Mouse (Mus musculus) forebrain, embryonic 14.5 days (tissue): ENCODE measurements around the gene Trhde. TPM values are rescaled to one million over a fixed set of nuclear protein-coding genes. Genes with fewer than 3 reads are reported as not detected.

Source experiments
- ATAC-seq: fragments of 200-750 bp; cut with Nextera tagmentation; 2 replicates; pipeline ENCODE4 v1.8.0; 2017; ENCODE audit warnings: mild to moderate bottlenecking, moderate library complexity
- DNase-seq: peaks from one replicate; pipeline ENCODE4 v3.0.0-alpha.2; 2015; ENCODE audit warnings: low spot score
- H3K27ac ChIP-seq: fragments of 300-500 bp; sonication (generic); 2 replicates; pipeline ENCODE4 v1.5.1; 2014; ENCODE audit warnings: low read depth, mild to moderate bottlenecking, control low read depth, low read length, moderate library complexity
- H3K27me3 ChIP-seq: fragments of 300-500 bp; sonication (generic); replicated peaks from 2 replicates; pipeline ENCODE4 v1.6.1; 2014; ENCODE audit warnings: low read length, control low read depth, mixed read lengths; ENCODE audit not compliant: control insufficient read depth, insufficient read depth
- H3K36me3 ChIP-seq: fragments of 300-500 bp; sonication (generic); 2 replicates; pipeline ENCODE4 v1.6.1; 2014; ENCODE audit warnings: low read length, control low read depth; ENCODE audit not compliant: control insufficient read depth, insufficient read depth
- H3K4me1 ChIP-seq: fragments of 300-500 bp; sonication (generic); 2 replicates; pipeline ENCODE4 v1.6.1; 2014; ENCODE audit warnings: antibody characterized with exemption, low read length, control low read depth; ENCODE audit not compliant: control insufficient read depth, insufficient read depth
- H3K4me2 ChIP-seq: fragments of 300-500 bp; sonication (generic); 2 replicates; pipeline ENCODE4 v1.6.1; 2014; ENCODE audit warnings: mild to moderate bottlenecking, control low read depth, low read length
- H3K4me3 ChIP-seq: fragments of 300-500 bp; sonication (generic); 2 replicates; pipeline ENCODE4 v1.5.1; 2014; ENCODE audit warnings: low read depth, low read length, control low read depth
- H3K9ac ChIP-seq: fragments of 300-500 bp; sonication (generic); 2 replicates; pipeline ENCODE4 v1.6.1; 2014; ENCODE audit warnings: mild to moderate bottlenecking, low read length, control low read depth, moderate library complexity
- H3K9me3 ChIP-seq: fragments of 300-500 bp; sonication (generic); replicated peaks from 2 replicates; pipeline ENCODE4 v1.6.1; 2016; ENCODE audit warnings: low read length, control low read depth, mixed read lengths; ENCODE audit not compliant: control insufficient read depth
- whole genome bisulfite sequencing: fragments of 180-500 bp; shearing (Covaris S2); extraction: QIAGEN DNeasy Blood & Tissue Kit; methylation state at CpG from one replicate; pipeline ENCODE4 v1.1.7; 2014; 5-methylcytosine and 5-hydroxymethylcytosine counted together
- polyA plus RNA-seq: library from polyadenylated mRNA; unstranded; fragments of >200 nt; fragmentation: Nextera tagmentation; extraction: Ambion mirVana; gene quantifications from 2 replicates; pipeline ENCODE4 v1.2.1, GENCODE M21; 2014

Trhde gene
- polyA plus RNA-seq, 1 experiment from 2014 or later, result 1.8 TPM

DNA sequence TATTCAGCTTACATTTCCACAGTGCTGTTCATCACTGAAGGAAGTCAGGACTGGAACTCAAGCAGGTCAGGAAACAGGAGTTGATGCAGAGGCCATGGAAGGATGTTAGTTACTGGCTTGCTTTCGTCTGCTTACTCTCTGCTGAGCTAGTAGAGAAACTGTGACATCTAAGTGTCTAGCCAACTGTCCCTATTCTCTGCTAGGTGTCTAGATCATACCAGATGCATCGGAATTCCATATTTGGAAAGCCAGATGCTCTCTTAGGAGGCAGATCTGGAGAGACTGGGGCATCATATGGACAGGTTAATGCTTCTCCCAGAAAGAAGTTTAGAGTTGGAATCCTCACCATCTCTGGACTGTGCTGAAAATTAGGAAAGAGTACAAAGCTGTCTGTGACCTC lies 386.4 kb downstream of the Trhde start:
- Histone ChIP-seq H3K9me3 (no peaks in the 10 kb centered on the region), H3K9ac (no peak overlapping the region), H3K36me3 (no peaks in the 10 kb centered on the region), H3K27me3 (no peaks in the 10 kb centered on the region), H3K27ac (no peak overlapping the region), H3K4me1 (no peaks in the 10 kb centered on the region), H3K4me3 (no peak overlapping the region), H3K4me2 (no peak overlapping the region)
- ATAC-seq (no peak), DNase-seq (no peak)
- WGBS, result 88% methylated on average over 2 of the region's 2 CpGs

DNA sequence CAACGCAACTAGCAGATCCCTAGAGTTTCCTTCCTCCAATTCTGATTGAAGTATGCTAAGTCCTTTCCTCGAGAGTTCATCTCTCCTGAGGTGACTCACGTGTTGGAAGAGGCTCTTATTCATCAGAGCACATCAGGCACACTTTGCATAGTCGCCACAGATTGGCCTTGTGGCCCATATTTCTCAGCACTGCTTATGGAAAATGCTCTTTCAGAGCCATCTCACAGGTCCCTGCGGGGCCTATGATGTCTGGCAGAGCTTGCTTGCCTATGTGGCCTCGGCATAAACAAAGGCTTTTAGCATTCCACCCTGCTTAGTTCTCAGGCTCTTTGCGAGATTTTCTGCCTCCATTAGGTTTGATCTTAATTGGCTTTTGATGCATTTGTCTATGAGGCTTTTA lies 396.8 kb downstream of the Trhde start:
- Histone ChIP-seq H3K27ac (no peak overlapping the region), H3K4me1 (no peaks in the 10 kb centered on the region), H3K9me3 (no peaks in the 10 kb centered on the region), H3K9ac (no peak overlapping the region), H3K36me3 (no peaks in the 10 kb centered on the region), H3K4me2 (no peak overlapping the region), H3K27me3 (no peaks in the 10 kb centered on the region), H3K4me3 (no peak overlapping the region)
- WGBS, result 24% methylated on average over 7 of the region's 7 CpGs
- DNase-seq (peak; percentile 34), ATAC-seq (no peak)

GRCm38 (mm10) chr10:114403795-114404194 lies 398.3 kb downstream of the Trhde start:
- Histone ChIP-seq H3K27me3 (no peaks in the 10 kb centered on the region), H3K9me3 (no peaks in the 10 kb centered on the region), H3K27ac (no peak overlapping the region), H3K9ac (no peak overlapping the region), H3K36me3 (no peaks in the 10 kb centered on the region), H3K4me1 (no peaks in the 10 kb centered on the region), H3K4me3 (no peak overlapping the region), H3K4me2 (no peak overlapping the region)
- peak; percentile 33 for DNase-seq
- no peak for ATAC-seq
- 62% methylated on average over 2 of the region's 2 CpGs for WGBS

GRCm38 (mm10) chr10:114370804-114371203 lies 431.3 kb downstream of the Trhde start:
- Histone ChIP-seq H3K36me3 (no peaks in the 10 kb centered on the region), H3K4me1 (no peaks in the 10 kb centered on the region), H3K27me3 (no peaks in the 10 kb centered on the region), H3K4me3 (no peak overlapping the region), H3K9me3 (no peaks in the 10 kb centered on the region), H3K27ac (no peak overlapping the region), H3K4me2 (no peak overlapping the region), H3K9ac (no peak overlapping the region)
- WGBS, result 78% methylated on average over 3 of the region's 3 CpGs
- ATAC-seq (no peak), DNase-seq (no peak)

DNA sequence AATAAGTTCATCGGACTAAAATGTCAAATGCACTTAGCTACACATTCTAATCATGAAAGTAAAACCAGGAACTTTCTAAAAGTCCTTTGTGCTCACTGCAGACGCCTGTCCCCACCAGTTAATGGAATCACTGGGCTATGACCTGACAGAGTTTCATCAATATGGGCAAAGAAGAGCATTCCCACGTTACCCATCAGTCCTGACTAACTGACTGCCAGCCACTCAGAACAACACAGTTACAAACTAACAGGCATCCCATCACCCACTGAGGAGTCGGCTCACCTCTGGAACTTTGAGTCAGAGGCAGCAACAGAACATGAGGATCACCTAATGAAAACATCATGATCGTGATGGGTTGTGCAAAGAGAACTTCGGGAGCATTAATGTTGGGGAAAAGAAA lies 438.7 kb downstream of the Trhde start:
- H3K36me3 ChIP-seq, result no peaks in the 10 kb centered on the region
- no peaks in the 10 kb centered on the region for H3K9me3 ChIP-seq
- H3K9ac ChIP-seq, result no peak overlapping the region
- H3K27me3 ChIP-seq, result no peaks in the 10 kb centered on the region
- no peak overlapping the region for H3K4me2 ChIP-seq
- H3K4me1 ChIP-seq, result no peaks in the 10 kb centered on the region
- no peak for DNase-seq
- WGBS, result 74% methylated on average over 6 of the region's 6 CpGs
- no peak for ATAC-seq
- H3K4me3 ChIP-seq, result no peak overlapping the region
- H3K27ac ChIP-seq, result no peak overlapping the region

DNA sequence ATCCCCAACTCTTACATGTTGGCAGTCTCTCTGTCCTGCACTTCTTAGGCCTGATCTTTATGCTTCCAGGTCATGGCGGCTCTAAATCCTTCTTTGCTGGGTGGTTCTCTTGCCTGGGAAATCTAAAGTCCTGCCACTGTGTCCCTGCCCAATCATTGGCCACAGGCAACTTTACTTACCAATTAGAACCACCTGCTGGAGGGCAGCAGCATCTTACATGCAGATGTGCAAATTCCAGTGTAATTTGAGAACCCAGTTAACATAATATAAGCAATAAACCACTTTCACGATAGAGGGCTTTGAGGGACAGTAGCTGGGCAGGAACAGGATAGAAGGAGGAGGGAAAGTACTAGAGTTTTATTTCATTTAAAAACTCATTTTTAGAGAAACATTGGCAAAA lies 439.5 kb downstream of the Trhde start:
- Histone ChIP-seq H3K9ac (no peak overlapping the region), H3K9me3 (no peaks in the 10 kb centered on the region), H3K36me3 (no peaks in the 10 kb centered on the region), H3K4me2 (no peak overlapping the region), H3K27me3 (no peaks in the 10 kb centered on the region), H3K4me1 (no peaks in the 10 kb centered on the region), H3K27ac (no peak overlapping the region), H3K4me3 (no peak overlapping the region)
- DNase-seq (no peak), ATAC-seq (no peak)
- WGBS, result 79% methylated on average over 2 of the region's 2 CpGs
